Mouse (Mus musculus) embryonic fibroblast, embryonic 13.5 days (primary cell): ENCODE measurements at regions not wholly inside any gene's neighbourhood (a gene's known extent, or its start where the extent isn't known, plus 50 kb on each side); places are given as distances from the start of the nearest gene placed in this dataset.
"Not testable (repeated sequence)": the region's sequence is repeated elsewhere in the genome, so short reads cannot be mapped to it uniquely, and the experiment has no call there.

ENCODE experiments used
- H3K27ac ChIP-seq: 2 replicates; pipeline ENCODE4 v1.5.1; 2012; ENCODE audit warnings: low read length, control low read depth, inconsistent platforms; ENCODE audit not compliant: insufficient read depth
- H3K4me1 ChIP-seq: 2 replicates; pipeline ENCODE4 v1.6.1; 2011; ENCODE audit warnings: low read length; ENCODE audit not compliant: control insufficient read depth, insufficient read depth
- H3K4me3 ChIP-seq: 2 replicates; pipeline ENCODE4 v1.5.1; 2011; ENCODE audit warnings: mild to moderate bottlenecking, control low read depth, low read length; ENCODE audit not compliant: insufficient read depth
- CTCF ChIP-seq: IDR thresholded peaks from 2 replicates; pipeline ENCODE4 v1.5.1; 2011; ENCODE audit warnings: mild to moderate bottlenecking, control low read depth, low read length, moderate library complexity, borderline replicate concordance; ENCODE audit not compliant: insufficient read depth
- POLR2A ChIP-seq: IDR thresholded peaks from 2 replicates; pipeline ENCODE4 v1.6.1; 2011; ENCODE audit warnings: low read depth, mild to moderate bottlenecking, control low read depth, low read length, moderate library complexity

DNA sequence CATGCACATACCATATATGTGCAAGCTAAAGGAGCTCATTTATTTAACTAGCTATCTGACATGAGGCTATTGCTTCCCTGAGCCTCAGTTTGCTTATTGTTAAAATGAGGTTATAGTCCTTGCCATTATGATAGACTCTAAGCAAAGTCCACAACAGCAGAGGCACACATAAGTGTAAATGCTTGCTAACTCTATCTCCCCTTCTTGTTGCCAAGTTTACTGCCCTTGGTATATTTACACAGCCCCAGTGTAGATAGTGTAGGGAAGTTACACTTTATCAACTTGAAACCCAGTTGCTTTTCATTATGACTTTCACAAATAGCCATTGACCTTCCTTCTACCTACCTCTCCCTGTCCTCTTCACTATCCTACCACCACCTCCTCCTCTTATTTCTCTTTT is 782.6 kb upstream of the Agtr1b start:
- no peaks in the 10 kb centered on the region for H3K4me1 ChIP-seq
- TF ChIP-seq CTCF: no peak
- TF ChIP-seq POLR2A: no peak
- no peak overlapping the region for H3K4me3 ChIP-seq
- H3K27ac ChIP-seq: no peak overlapping the region

DNA sequence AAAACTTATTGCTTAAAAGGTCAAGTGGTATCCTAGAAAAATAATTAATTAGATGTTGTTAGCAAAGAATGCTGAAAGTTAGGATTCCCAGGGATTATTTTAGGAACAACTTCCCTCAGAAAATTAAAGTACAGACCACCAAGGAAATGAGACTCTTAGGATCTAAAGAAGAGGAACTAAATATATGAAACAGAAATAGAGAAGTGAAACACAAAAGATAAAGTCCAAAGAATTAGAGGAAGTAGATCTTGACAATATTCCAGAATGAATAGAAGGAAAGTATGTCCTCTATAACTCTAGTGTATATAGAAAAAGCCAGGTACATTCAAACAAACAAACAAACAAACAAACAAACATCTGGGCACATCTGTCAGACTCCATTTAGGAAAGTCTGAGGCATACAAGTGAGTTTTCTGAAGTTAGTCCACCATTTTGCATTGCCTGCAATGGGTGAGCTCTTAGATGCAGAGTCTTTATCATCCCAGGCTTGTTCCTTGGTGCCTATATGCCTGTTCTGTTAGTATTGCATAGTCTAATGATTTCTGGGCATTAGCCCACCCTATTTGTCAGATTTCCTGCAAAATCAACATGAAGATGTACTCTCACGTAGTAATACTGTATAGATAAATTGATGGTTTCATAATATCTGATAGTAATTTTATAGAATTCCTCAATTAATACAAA is 762.0 kb upstream of the Agtr1b start:
- no peaks in the 10 kb centered on the region for H3K4me1 ChIP-seq
- no peak overlapping the region for H3K4me3 ChIP-seq
- no peak overlapping the region for H3K27ac ChIP-seq
- TF ChIP-seq CTCF (no peak), POLR2A (no peak)

DNA sequence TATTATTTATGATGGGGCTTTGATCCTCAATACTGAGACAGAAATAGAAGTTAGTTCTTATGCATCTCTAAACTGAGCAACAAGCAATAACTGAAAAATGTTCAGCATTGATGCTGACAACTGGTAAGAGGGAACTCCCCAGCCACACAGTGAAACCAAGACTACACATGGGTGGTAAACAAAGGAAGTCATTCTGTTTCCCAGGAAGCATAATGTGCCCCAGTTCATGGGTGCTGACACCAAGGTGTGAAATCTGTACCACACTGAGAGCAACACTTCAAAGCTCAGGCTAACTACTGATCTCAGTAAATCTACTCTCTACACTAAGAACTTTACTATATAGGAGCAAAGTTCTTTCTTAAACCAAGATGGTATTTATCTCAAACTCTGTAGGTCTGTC is 759.2 kb upstream of the Agtr1b start:
- H3K4me3 ChIP-seq: no peak overlapping the region
- no peak overlapping the region for H3K27ac ChIP-seq
- no peaks in the 10 kb centered on the region for H3K4me1 ChIP-seq
- TF ChIP-seq CTCF: no peak
- no peak for TF ChIP-seq POLR2A

DNA sequence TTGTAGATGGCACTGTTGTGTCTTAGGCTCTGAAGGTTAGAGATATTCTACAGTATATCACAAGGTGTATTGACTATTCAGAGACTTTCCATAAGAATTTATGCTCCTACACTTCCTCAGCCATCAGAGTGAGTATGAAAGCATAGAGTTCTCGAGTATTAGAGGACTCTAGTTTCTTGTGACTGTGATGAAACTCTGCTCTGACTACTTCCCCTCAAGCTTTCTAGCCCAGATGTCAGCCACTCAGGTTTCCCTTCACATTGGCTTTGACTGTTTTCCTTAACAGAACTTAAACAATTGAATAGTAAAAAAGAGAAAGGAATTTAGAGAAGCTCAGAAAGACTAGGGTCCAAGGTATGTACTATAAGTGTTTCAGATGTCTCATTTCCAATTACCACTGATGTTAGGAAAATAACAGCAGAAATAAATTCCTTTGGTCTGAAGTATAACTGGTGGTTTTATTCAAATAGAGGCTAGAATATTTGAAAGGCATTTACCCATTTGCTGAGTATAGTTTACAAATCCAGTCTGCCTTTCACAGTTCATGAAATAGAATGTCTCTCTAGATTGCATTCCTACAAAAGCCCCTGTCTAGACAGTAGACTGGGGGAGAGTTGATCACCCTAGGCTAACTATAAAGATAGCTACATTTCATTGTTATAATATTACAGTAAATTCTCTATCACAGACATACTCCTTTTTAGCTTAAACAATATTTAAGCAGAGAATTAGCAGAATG is 751.4 kb upstream of the Agtr1b start:
- Histone ChIP-seq H3K27ac (no peak overlapping the region), H3K4me1 (no peaks in the 10 kb centered on the region), H3K4me3 (no peak overlapping the region)
- TF ChIP-seq CTCF: no peak

DNA sequence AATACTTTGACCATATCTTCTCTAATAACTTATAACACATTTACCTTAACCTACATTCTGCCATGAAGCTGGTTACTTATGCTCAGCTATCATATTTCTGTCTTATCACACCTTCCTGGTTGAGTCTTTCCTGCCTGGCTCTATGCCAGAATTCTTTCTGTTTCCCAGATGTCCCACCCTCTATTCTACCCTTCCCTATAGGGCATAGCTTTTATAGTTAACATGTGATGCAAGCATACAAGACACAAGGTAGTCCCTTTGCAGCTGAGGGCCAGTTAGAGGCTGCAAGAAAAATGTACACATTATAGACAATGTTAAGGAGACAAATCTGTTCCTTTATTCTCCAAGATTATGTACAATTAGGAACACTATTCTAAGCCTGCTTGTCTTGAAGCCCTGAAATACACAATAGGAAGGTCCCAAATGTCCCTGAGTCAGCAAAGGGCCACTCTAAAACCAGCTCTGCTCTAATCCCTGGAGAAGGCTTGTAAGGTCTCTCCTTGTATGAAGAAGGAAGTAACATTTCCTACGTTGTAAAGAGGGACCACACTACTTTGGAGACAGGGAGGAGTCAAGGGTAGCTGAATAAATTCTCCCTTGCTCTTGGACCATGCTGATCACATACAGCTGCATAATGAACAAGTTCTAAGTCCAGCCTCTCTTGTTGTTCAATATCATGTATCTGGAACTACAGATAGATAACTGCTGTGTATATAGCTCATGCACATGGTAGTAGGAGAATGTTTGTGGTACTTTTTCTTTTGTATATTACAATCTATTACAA is 745.0 kb upstream of the Agtr1b start:
- H3K4me1 ChIP-seq: no peaks in the 10 kb centered on the region
- TF ChIP-seq CTCF (no peak), POLR2A (no peak)
- H3K4me3 ChIP-seq: no peak overlapping the region
- H3K27ac ChIP-seq: no peak overlapping the region

DNA sequence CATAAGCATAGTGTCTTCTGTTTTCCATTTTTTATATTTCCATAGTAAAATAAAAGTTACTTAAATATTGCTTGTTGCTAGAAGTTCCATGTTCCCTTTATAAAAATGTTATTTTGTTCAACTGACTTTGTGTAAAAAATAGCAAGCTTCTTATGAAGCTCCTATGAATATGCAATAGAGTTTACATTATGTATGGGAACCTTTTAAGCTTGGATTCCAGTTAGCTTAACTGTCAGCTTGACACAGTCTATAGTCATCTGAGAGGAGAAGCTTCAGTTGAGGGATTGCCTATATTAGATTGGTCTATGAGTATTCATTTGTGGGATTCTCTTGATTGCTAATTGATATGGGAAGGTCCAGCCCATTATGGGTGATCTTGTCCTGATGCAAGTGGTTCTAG is 723.2 kb upstream of the Agtr1b start:
- Histone ChIP-seq H3K4me1 (no peaks in the 10 kb centered on the region), H3K4me3 (no peak overlapping the region), H3K27ac (no peak overlapping the region)
- TF ChIP-seq POLR2A (no peak), CTCF (no peak)

DNA sequence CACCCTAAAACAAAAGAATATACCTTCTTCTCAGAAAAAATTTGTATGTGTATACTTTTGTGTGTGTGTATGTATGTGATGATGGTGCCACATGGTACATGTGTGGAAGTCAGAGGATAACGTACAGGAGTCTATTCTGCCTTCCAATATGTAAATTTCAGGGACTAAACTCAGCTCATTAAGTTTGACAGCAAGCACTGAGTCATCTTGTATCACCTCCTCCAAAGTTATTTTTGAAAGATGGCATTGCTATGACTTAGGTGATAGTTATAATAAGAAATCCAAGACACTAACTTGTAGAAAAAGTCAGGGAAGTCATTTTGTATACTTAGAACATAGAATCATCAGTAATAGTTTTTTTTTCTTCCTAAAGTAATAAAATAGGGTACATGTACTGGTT is 719.4 kb upstream of the Agtr1b start:
- TF ChIP-seq CTCF: no peak
- no peak for TF ChIP-seq POLR2A
- Histone ChIP-seq H3K27ac (no peak overlapping the region), H3K4me1 (no peaks in the 10 kb centered on the region), H3K4me3 (no peak overlapping the region)

DNA sequence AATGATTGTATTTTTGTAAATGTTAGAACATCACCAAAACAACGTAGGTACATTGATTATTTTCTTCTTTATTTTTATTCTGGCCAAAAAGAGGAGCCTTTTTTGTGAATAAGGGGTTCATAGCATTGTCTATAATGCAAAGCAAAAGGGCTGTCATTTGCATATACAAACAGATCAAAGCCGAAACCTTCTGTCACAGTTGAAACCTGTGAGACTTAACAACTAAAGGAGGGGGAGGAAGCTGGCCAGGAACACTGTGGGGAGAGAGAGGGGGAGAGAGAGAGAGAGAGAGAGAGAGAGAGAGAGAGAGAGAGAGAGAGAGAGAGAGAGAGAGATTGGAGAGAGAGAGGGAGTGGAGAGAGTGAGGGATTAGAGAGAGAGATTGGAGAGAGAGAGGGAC is 710.6 kb upstream of the Agtr1b start:
- Histone ChIP-seq H3K4me1 (no peaks in the 10 kb centered on the region), H3K27ac (no peak overlapping the region), H3K4me3 (no peak overlapping the region)
- TF ChIP-seq CTCF: no peak
- TF ChIP-seq POLR2A: no peak

DNA sequence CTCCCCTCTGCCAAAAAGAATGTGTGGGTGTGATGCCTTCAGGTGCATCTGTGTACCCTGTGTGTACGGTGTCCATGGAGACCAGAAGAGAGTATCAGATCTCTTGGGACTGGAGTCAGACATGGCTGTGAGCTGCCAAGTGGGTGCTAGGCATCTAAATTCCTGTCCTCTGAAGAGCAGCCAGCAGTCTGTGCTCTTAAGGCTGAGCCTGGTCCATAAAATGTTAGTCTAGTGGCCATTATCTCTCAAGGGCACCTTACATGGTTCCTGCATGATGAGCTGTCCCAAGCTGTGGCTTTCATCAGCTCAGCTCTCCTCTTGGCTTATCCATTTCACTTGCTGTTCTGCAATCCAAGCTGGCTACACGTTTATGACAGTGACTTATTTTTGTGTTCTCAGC is 686.4 kb upstream of the Agtr1b start:
- H3K4me1 ChIP-seq, H3K27ac ChIP-seq, H3K4me3 ChIP-seq: not testable (repeated sequence)

DNA sequence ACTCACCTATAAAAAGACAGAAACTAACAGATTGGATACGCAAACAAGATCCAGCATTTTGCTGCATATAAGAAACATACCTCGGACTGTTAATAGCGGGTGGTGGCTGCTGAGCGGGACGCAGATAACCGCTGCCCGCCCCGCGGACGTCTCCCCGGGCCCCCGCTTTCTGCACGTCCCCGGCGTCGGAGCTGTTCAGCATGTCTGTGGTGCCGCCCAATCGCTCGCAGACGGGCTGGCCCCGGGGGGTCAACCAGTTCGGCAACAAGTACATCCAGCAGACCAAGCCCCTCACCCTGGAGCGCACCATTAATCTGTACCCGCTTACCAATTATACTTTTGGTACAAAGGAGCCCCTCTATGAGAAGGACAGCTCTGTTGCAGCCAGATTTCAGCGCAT is 682.4 kb upstream of the Agtr1b start:
- not testable (repeated sequence) for H3K4me3 ChIP-seq, H3K4me1 ChIP-seq, H3K27ac ChIP-seq
